Mouse (Mus musculus) testis, postnatal 10 days (tissue): ENCODE results near the gene Ppp1r16b.

Experiments
- DNase-seq: peaks from one replicate; pipeline ENCODE4 v3.0.0; 2021; ENCODE audit warnings: low spot score

The Ppp1r16b gene

GRCm38 (mm10) chr2:158665098-158665497 is at the start of gene Ppp1r16b:
TSS of gene Ppp1r16b (plus strand) at chr2:158665398.
- DNase-seq: no peak

- DNase-seq: no peak
Observed at GRCm38 (mm10) chr2:158615702-158616101, 49.5 kb upstream of the Ppp1r16b start.

GRCm38 (mm10) chr2:158616296-158616695 is 48.9 kb upstream of the Ppp1r16b start:
- DNase-seq: no peak

GRCm38 (mm10) chr2:158616790-158617189 is 48.4 kb upstream of the Ppp1r16b start:
- DNase-seq: no peak

DNA sequence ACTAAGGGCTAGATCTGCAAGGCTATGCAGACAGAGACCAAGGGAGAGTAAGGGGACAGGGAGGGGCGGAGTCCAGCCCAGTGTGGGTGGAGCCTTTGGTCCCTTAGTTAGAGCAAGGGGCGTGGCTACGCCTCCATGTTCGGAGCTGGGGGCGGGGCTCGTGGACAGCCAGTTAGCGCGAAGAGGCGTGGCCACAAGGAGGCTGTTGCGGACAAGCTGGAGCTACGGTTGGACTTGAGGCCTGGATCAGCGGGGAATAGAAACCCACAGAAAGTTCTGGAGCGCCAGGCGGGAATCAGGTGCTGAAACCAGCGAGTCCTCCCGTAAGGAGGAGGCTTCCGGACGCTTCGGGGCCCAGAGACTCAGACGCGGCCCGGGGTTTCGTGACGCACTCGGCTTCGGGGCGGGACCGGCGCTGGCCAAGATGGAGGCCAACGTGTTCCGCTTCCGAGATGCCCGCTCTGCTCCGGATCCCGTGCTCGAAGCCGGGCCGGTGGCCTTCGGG is 40.4 kb upstream of the Ppp1r16b start, which contains the start of gene Actr5:
Gene Actr5, plus strand, starts transcription at position 171 of the 505 bp plus-strand sequence.
- DNase-seq: peak; percentile 98

DNA sequence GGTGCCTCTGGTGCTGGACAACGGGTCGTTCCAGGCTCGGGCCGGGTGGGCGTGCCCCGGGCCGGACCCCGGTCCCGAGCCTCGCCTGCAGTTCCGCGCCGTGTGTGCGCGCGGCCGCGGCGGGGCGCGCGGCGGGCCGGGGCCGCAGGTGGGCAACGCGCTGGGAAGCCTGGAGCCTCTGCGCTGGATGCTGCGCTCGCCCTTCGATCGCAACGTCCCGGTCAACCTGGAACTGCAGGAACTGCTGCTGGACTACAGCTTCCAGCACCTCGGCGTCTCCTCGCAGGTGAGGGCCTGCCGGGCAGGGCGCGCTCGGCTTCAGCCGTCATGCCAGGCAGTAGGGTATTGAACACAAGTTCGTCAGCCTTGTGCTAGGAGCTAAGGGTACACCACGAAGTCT is 40.0 kb upstream of the Ppp1r16b start:
- peak; percentile 55 for DNase-seq

- DNase-seq: no peak
Observed at GRCm38 (mm10) chr2:158625697-158626096, 39.5 kb upstream of the Ppp1r16b start.

GRCm38 (mm10) chr2:158628858-158629257 is 36.3 kb upstream of the Ppp1r16b start:
- DNase-seq: no peak

GRCm38 (mm10) chr2:158629414-158629813 is 35.8 kb upstream of the Ppp1r16b start:
- DNase-seq: no peak

DNA sequence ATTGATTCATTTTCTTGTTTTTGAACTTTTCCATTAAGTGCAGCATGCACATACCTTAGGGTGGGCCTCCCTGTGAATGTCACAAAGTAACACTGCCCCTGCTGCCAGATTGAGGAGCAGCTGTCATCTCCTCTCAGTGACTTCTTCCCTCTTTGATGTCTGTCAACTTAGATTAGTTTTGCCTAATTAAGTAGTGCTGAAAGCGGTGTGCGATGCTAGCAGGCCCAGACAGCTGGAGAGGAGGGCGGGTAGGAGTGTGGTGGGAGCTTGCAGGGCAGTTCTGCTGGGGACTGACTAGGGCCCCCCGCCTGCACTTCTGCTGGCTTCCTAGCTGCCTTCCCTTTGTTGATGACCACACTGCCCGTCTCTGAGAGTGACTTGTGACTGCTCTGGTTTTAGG is 33.3 kb upstream of the Ppp1r16b start:
- DNase-seq: no peak

GRCm38 (mm10) chr2:158641869-158642268 is 23.3 kb upstream of the Ppp1r16b start:
- DNase-seq: peak; percentile 72

GRCm38 (mm10) chr2:158642587-158642986 is 22.6 kb upstream of the Ppp1r16b start:
- no peak for DNase-seq

- no peak for DNase-seq
Observed at GRCm38 (mm10) chr2:158643791-158644190, 21.4 kb upstream of the Ppp1r16b start.

DNA sequence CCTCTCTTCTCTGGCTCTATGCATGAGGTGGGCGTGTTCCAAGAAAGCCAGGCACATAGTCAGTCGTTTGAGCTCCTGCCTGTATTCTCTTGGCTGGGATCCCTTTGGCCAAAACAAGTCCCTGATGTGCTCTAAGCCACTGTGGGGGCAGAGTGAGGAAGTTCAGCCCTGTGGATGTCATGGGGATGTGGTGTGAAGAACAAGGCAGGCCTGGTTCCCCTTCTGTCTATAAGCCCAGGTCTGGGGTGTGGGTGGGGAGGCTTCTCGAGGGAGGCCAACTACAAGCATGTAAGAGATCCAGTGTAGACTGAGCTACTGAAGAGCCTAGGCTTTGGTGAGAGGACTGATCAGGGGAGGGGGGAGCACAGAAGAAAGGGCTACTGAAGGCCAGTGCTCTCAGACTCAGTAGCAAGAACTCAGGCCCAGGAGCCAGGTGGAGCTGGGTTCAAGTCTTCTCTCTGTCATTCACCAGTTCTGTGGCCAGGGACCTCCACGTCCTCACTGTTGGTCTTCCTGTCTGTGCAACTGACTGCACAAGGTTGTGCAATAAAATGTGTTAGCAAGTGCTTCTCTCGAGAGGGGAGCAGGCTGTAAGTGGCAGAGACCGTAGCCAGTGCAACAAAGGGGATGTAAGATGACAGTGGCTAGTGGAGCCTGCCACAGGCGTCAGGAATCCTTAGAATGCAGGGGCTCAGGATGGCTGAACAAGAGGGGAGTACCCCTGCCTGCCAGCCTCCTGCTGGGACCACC is 13.9 kb upstream of the Ppp1r16b start:
- no peak for DNase-seq

DNA sequence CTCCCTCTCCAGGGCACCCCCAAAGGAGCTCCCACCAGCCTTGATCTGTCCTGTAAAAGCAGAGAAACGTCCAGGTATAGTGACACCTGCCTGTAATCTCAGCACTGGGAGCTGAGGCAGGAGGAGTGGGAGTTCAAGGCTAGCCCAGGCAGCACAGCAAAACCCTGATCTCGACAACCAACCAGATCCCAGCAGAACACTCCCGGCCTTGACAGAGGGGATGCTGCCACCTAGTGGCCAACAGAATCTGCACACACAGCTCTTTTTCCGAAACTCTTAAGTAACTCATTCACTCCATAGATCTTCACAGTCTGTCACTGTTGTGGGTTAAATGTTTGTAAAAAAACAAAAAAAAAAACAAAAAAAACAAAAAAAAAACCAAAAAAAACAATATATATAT is 12.2 kb upstream of the Ppp1r16b start:
- peak; percentile 88 for DNase-seq

DNA sequence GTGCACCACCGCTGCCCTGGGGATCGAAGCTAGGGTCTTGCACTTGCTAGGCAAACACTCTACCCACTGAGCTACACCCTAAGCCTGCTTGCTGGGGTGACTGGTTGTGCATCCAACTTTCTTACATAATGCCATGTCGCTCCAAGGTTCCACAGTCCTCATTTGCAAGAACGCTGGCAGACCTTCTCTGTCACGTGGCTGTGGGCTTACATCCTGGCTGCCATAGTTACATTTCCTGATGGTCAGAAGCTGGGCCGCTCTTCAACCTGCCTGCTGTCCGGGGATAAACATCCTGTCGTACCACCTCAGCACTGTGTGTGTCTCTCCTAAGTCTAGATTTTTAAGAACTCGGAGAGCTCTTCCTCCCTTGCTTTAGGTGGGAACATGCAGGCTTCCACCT is 10.5 kb upstream of the Ppp1r16b start:
- DNase-seq: no peak

GRCm38 (mm10) chr2:158655806-158656205 is 9.4 kb upstream of the Ppp1r16b start:
- no peak for DNase-seq

DNA sequence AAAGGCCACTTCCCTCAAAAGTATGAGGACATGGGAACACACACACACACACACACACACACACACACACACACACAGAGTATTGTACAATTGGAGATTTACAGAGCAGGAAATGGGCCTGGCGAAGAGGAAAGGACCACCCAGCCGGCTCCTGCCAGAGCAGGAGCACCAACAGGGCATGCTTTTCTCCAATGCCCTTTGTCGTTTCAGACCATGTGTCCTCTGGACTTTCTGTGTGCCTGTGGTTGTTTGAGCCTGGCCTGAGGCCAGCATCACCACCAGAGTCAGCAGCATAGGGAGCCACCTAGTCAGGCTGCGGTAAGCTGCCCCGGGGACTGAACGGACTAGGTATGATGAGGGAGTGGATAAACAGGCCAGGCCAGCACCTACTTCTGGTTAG is 6.4 kb upstream of the Ppp1r16b start:
- DNase-seq: peak; percentile 49

GRCm38 (mm10) chr2:158659346-158659745 is 5.9 kb upstream of the Ppp1r16b start:
- no peak for DNase-seq

- DNase-seq: no peak
Observed at GRCm38 (mm10) chr2:158666071-158666800, 1.0 kb downstream of the Ppp1r16b start.

DNA sequence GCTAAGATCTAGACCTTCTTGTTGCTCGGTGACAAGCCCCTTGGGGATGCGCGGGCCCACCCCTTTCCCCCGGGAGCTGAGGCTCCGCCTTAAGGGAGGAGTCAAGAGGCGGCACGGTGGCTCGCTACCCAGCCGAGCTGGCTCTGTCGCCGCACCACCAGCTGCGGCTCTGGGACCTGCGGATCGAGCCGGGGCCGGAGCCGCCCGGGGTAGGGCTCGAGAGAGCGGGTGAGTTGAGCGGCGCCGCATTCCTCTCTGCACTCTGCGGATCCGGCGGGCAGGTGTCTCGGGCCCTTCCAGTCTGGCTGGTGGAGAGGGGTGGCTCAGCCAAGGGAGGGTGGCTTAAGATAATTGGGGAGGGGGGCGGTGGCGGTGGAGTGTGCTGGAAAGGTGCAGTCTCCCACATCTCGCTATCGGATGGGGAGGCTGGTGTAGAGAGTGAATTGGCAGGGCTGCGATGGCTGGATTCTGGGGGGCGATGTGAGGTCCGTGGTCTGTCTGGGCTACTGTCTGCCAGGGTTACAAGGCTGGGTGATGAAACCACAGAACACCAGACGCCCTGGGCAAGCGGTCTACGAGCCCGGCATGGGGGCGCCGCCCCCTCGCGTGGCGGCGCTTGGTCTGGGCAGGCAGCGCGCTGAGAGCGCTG is 1.9 kb downstream of the Ppp1r16b start:
- DNase-seq: peak; percentile 72

DNA sequence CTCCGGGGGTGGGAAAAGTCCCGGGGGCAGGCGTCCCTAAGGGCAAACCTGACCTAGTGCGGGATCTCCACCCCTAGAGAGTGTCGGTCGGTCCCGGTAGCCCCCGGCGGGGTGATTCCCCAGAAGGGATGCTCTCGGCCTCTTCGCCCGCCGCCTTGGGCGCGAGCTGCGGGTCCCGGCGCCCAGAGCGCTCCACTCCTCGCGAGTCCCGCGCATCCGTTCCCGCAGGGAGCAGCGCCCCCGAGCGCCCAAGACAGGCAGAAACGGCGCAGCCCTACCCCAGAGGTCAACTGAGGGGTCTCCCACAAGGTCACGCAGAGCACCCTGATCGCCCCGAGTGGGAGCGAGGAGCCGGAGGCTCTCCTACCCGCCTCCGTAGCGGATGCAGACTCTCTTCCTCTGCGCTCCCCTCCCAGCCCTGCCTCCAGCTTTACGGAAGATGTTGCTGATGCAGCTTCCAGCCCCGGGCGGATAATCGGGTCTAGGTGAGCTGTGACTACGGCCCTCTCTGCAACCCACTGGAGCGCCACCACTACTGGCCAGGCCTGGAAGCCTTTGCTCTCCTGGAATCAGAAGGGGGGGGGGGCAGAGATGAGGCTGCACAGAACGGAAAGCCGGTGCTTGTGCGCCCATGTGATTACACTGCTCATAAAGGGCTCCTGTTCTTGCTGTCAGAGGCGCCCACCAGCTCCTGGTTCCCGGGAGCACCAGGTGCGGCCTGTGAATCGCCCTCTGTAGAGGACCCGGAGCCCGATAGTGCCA is 2.7 kb downstream of the Ppp1r16b start:
- peak; percentile 66 for DNase-seq
